ENCODE assay signal across 8 mouse cellular contexts in genomic region chr9:122047962-122048625, GRCm38 (mm10). TPM values are rescaled to one million over a fixed set of nuclear protein-coding genes. Genes with fewer than 3 reads are reported as not detected.
DNase-seq lines count a peak whose midpoint lies in the region; ATAC-seq and TF ChIP-seq lines count a peak whose summit lies in the region.

No protein-coding gene starts in this region.

- no peaks in the 10 kb centered on the region for H3K9me3 ChIP-seq in heart, embryonic 11.5 days (replicated peaks; ENCODE audit: control insufficient read depth, low read length)
- no peaks in the 10 kb centered on the region for H3K9me3 ChIP-seq in midbrain, postnatal 0 days (ENCODE audit: low read length)

- no peaks in the 10 kb centered on the region for H3K36me3 ChIP-seq in heart, embryonic 11.5 days (ENCODE audit: control insufficient read depth, insufficient read depth, low read length)
- no peaks in the 10 kb centered on the region for H3K36me3 ChIP-seq in midbrain, postnatal 0 days (ENCODE audit: insufficient read depth, low read length)

- H3K4me1 ChIP-seq in heart, embryonic 11.5 days (ENCODE audit: control insufficient read depth, insufficient read depth, low read length), result peaks cover 36% of the 10 kb centered on the region
- peaks cover 8% of the 10 kb centered on the region; the same call in 1 of the 2 replicates for H3K4me1 ChIP-seq in midbrain, postnatal 0 days (ENCODE audit: insufficient read depth, low read length)

- H3K27me3 ChIP-seq in heart, embryonic 11.5 days (ENCODE audit: control insufficient read depth, insufficient read depth, low read length), result no peaks in the 10 kb centered on the region
- no peaks in the 10 kb centered on the region for H3K27me3 ChIP-seq in midbrain, postnatal 0 days (ENCODE audit: insufficient read depth, low read length)

- H3K9ac ChIP-seq in heart, embryonic 11.5 days (ENCODE audit: low read depth, low read length), result no peak overlapping the region
- no peak overlapping the region for H3K9ac ChIP-seq in midbrain, postnatal 0 days (replicated peaks; ENCODE audit: low read length, poor library complexity, severe bottlenecking)

- H3K4me2 ChIP-seq in heart, embryonic 11.5 days, result peak overlapping the region; percentile 11; the same call in 1 of the 2 replicates
- no peak overlapping the region for H3K4me2 ChIP-seq in midbrain, postnatal 0 days (ENCODE audit: low read depth, low read length, poor library complexity, severe bottlenecking)

- H3K4me3 ChIP-seq in heart, embryonic 11.5 days (ENCODE audit: low read depth, low read length), result no peak overlapping the region
- H3K4me3 ChIP-seq in midbrain, postnatal 0 days (ENCODE audit: low read depth, low read length), result no peak overlapping the region

- H3K27ac ChIP-seq in heart, embryonic 11.5 days (ENCODE audit: low read depth, low read length), result peak overlapping the region; percentile 37; the same call in 1 of the 2 replicates
- H3K27ac ChIP-seq in midbrain, postnatal 0 days (ENCODE audit: low read depth, low read length), result peak overlapping the region; percentile 40

- DNase-seq in heart, adult 11 months, result no peak
- DNase-seq in cerebellum, adult 8-10 months, result peak; percentile 51
- peak; percentile 18 to 57 for DNase-seq in frontal cortex, adult 2 months (ENCODE audit: extremely low spot score in 1 of 2, low spot score in 1 of 2)
- DNase-seq in midbrain, postnatal 0 days (ENCODE audit: low spot score), result peak; percentile 75
- no peak for DNase-seq in thymus, adult 18-20 months
- no peak for DNase-seq in lung, postnatal 10 days

- WGBS in heart, embryonic 11.5 days (ENCODE audit: insufficient replicate concordance), result 11% methylated on average over 8 of the region's 8 CpGs
- 34% methylated on average over 8 of the region's 8 CpGs for WGBS in midbrain, postnatal 0 days

- ATAC-seq in heart, embryonic 11.5 days (replicated peaks; ENCODE audit: insufficient number of reproducible peaks, low FRiP score, low TSS enrichment), result peak; percentile 63; the same call in 1 of the 2 replicates
- peak; percentile 38; the same call in 1 of the 2 replicates for ATAC-seq in midbrain, postnatal 0 days (ENCODE audit: low FRiP score)
- no peak for ATAC-seq in granulocyte monocyte progenitor cell, adult 5-6 weeks (replicated peaks; ENCODE audit: poor library complexity, severe bottlenecking)

- TF ChIP-seq CTCF in midbrain, postnatal 0 days (IDR thresholded peaks at IDR 0.05), result no peak

RNA-seq across cellular contexts. Expression of gene Pomgnt2, which starts 51.2 kb away (rescaled TPM):
- polyA plus RNA-seq in heart, embryonic 11.5 days (2014; fragmentation: Nextera tagmentation; extraction: Ambion mirVana), result 8.8 and 10.6 TPM in 2 replicates
- 27.7 and 32.3 TPM in 2 replicates for polyA plus RNA-seq in frontal cortex, adult 2 months (2012; rRNA removed)
- 49.7 and 53.4 TPM in 2 replicates for total RNA-seq in midbrain, postnatal 0 days (2014; rRNA removed)
- 38.5 and 41.8 TPM in 2 replicates for polyA plus RNA-seq in midbrain, postnatal 0 days (2015; fragmentation: Nextera tagmentation; extraction: Ambion mirVana)
- total RNA-seq in granulocyte monocyte progenitor cell, adult 5-6 weeks (2014; fragmentation: Nextera tagmentation), result 6.3 and 10.6 TPM in 2 replicates
- total RNA-seq in granulocyte monocyte progenitor cell, adult 5-6 weeks (2017), result 6.7 and 7.0 TPM in 2 replicates

Comparison
In these comparisons a context has a peak if more than half of its experiments do, and no peak if none do; other contexts are left out.
1. DNase-seq: peak in cerebellum, adult 8-10 months (single experiment), frontal cortex, adult 2 months (2 of 2) and midbrain, postnatal 0 days (single experiment); none in heart, adult 11 months (single experiment), thymus, adult 18-20 months (0 of 2) and lung, postnatal 10 days (single experiment).